Mouse (Mus musculus): ENCODE results near the gene Rad51b.

- TF ChIP-seq CTCF (IDR thresholded peaks at IDR 0.05; ENCODE audit: low read depth), result no peak
- no peak for TF ChIP-seq EP300 (IDR thresholded peaks at IDR 0.05; ENCODE audit: low read depth)
Measured at GRCm38 (mm10) chr12:79732355-79733115, 435.5 kb downstream of the Rad51b start.
